Mouse (Mus musculus): ENCODE data around the gene Dock2. TPM values are rescaled to one million over a fixed set of nuclear protein-coding genes. Genes with fewer than 3 reads are reported as not detected.

Dock2 gene
- polyA plus RNA-seq (2014; fragmentation: Illumina TruSeq; extraction: RNeasy Lipid Tissue Mini Kit (QIAGEN cat#74804); ENCODE audit: low read depth, low replicate concordance) = 5.5 TPM

GRCm38 (mm10) chr11:34783587-34784043 is at the start of gene Dock2:
Gene Dock2, minus strand, starts transcription at chr11:34783892.

GRCm38 (mm10) chr11:34314534-34315379 is 468.9 kb downstream of the Dock2 start, which contains the start of gene Fam196b:
Gene Fam196b, plus strand, starts transcription at chr11:34314822.

GRCm38 (mm10) chr11:34207989-34208388 is 575.7 kb downstream of the Dock2 start, which contains the start of gene Foxi1:
Gene Foxi1, minus strand, starts transcription at chr11:34208089.

Other genes with a start within 250 kb of the Dock2 start
- gene Spdl1, start 49.7 kb upstream of the Dock2 start, polyA plus RNA-seq (2014; fragmentation: Illumina TruSeq; extraction: RNeasy Lipid Tissue Mini Kit (QIAGEN cat#74804); ENCODE audit: low read depth, low replicate concordance) = 1.6 TPM